Comparison of ENCODE assay signal across 14 mouse cellular contexts in the genomic region with DNA sequence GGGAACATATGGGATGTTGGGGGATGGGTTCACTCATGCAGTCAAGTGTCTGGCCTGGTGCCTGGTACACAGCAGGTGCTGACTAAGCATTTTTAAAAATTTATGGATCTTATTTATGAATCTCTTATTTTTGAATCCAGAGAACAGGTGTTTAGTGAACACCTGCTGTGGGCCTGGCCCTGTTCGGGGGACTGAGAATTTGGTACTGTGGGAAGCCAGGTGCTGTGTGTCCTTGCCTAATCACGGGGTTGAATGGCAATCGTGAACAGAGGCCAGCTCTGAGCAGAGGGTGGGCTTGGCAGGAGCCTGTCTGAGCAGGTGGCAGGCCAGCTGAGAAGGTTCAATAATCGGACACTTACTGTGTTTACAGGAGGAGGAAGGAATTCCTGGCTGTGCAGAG.
A peak's percentile ranks its signal among the peaks of the same experiment; 100 is the strongest.
DNase-seq lines count a peak whose midpoint lies in the region; ATAC-seq and TF ChIP-seq lines count a peak whose summit lies in the region.
"Had no signal": no experiment of that assay in that cellular context is flagged by ENCODE, and none has a peak within 500 bp of the region (broad histone marks: within the 10 kb centered on the region; RNA-seq: fewer than 3 reads in every experiment).

No protein-coding gene starts in this region.

- H3K27ac ChIP-seq in forebrain, embryonic 12.5 days: peak overlapping the region; percentile 87
- H3K27ac ChIP-seq in intestine, postnatal 0 days (ENCODE audit: low read depth, low read length): no peak overlapping the region
- H3K27ac ChIP-seq: heart, embryonic 13.5 days; liver, embryonic 13.5 days; macrophage; neural tube, embryonic 12.5 days had no signal

- intact Hi-C loops in left cerebral cortex, postnatal 4 days (cut with DNase I): no loop called here
- intact Hi-C loops in left cerebral cortex, postnatal 36 days (cut with DNase I): no loop called here

- no peak for TF ChIP-seq CTCF in intestine, postnatal 0 days (IDR thresholded peaks at IDR 0.05; ENCODE audit: low read depth)

- no peak for ATAC-seq in forebrain, embryonic 12.5 days (ENCODE audit: low FRiP score)
- no peak for ATAC-seq in intestine, postnatal 0 days

- WGBS in forebrain, embryonic 12.5 days: 76% methylated on average over 4 of the region's 4 CpGs
- WGBS in intestine, postnatal 0 days: 30% methylated on average over 4 of the region's 4 CpGs

- H3K9ac ChIP-seq in forebrain, embryonic 12.5 days: no peak overlapping the region
- H3K9ac ChIP-seq in intestine, postnatal 0 days (ENCODE audit: low read depth, low read length): no peak overlapping the region
- H3K9ac ChIP-seq: heart, embryonic 13.5 days; liver, embryonic 13.5 days; neural tube, embryonic 12.5 days had no signal

- DNase-seq in left cerebral cortex, postnatal 4 days: peak; percentile 85
- no peak for DNase-seq in left cerebral cortex, postnatal 36 days (ENCODE audit: low spot score in 2 of 2)
- peak; percentile 98 for DNase-seq in brain, adult 2 months (ENCODE audit: low read depth, low spot score)
- DNase-seq in cerebellum, adult 18-20 months: peak; percentile 94
- DNase-seq in gastrocnemius, adult 8-10 months (ENCODE audit: low spot score in 2 of 2): no peak
- DNase-seq: gastrocnemius, postnatal 36 days; liver, embryonic 13.5 days; right cerebral cortex, postnatal 4 days; thymus, postnatal 36 days had no signal

- H3K4me2 ChIP-seq in forebrain, embryonic 12.5 days: no peak overlapping the region
- H3K4me2 ChIP-seq in intestine, postnatal 0 days (replicated peaks; ENCODE audit: low read depth): no peak overlapping the region
- H3K4me2 ChIP-seq: heart, embryonic 13.5 days; liver, embryonic 13.5 days; neural tube, embryonic 12.5 days had no signal

- peaks cover 24% of the 10 kb centered on the region; the same call in 1 of the 2 replicates for H3K4me1 ChIP-seq in forebrain, embryonic 12.5 days
- H3K4me1 ChIP-seq in intestine, postnatal 0 days (replicated peaks; ENCODE audit: control insufficient read depth, insufficient read depth, low read length): no peaks in the 10 kb centered on the region
- H3K4me1 ChIP-seq: heart, embryonic 13.5 days; liver, embryonic 13.5 days; neural tube, embryonic 12.5 days had no signal

- no peaks in the 10 kb centered on the region for H3K36me3 ChIP-seq in forebrain, embryonic 12.5 days (replicated peaks)
- H3K36me3 ChIP-seq in intestine, postnatal 0 days (ENCODE audit: control insufficient read depth, insufficient read depth): no peaks in the 10 kb centered on the region
- H3K36me3 ChIP-seq: heart, embryonic 13.5 days; liver, embryonic 13.5 days; neural tube, embryonic 12.5 days had no signal

- H3K27me3 ChIP-seq in forebrain, embryonic 12.5 days: 0 out of 2 replicates have a peak, but pooled peaks cover 3% of the 10 kb centered on the region
- H3K27me3 ChIP-seq in intestine, postnatal 0 days (replicated peaks; ENCODE audit: control insufficient read depth, insufficient read depth, low read length): no peaks in the 10 kb centered on the region
- H3K27me3 ChIP-seq: liver, embryonic 13.5 days had no signal

- H3K4me3 ChIP-seq in forebrain, embryonic 12.5 days (replicated peaks): no peak overlapping the region
- no peak overlapping the region for H3K4me3 ChIP-seq in intestine, postnatal 0 days (ENCODE audit: low read depth, low read length)
- H3K4me3 ChIP-seq: heart, embryonic 13.5 days; liver, embryonic 13.5 days; neural tube, embryonic 12.5 days had no signal

- H3K9me3 ChIP-seq in forebrain, embryonic 12.5 days: peaks cover 1% of the 10 kb centered on the region; the same call in 1 of the 2 replicates
- H3K9me3 ChIP-seq in intestine, postnatal 0 days (ENCODE audit: control insufficient read depth): no peaks in the 10 kb centered on the region

Comparison
In these comparisons a context has a peak if more than half of its experiments do, and no peak if none do; other contexts are left out.
1. DNase-seq: peak in left cerebral cortex, postnatal 4 days (single experiment), brain, adult 2 months (single experiment) and cerebellum, adult 18-20 months (2 of 2); none in left cerebral cortex, postnatal 36 days (0 of 2) and gastrocnemius, adult 8-10 months (0 of 2).